Mouse (Mus musculus) forebrain, embryonic 16.5 days (tissue): ENCODE results near the gene Dnah11. TPM values are rescaled to one million over a fixed set of nuclear protein-coding genes. Genes with fewer than 3 reads are reported as not detected.
A peak's percentile ranks its signal among the peaks of the same experiment; 100 is the strongest.

Experiments
- ATAC-seq: fragments of 200-750 bp; cut with Nextera tagmentation; 2 replicates; pipeline ENCODE4 v1.8.0; 2017; ENCODE audit warnings: mild to moderate bottlenecking, moderate library complexity
- H3K27ac ChIP-seq: fragments of 300-500 bp; sonication (generic); 2 replicates; pipeline ENCODE4 v1.5.1; 2014; ENCODE audit warnings: low read length, control low read depth
- H3K27me3 ChIP-seq: fragments of 300-500 bp; sonication (generic); replicated peaks from 2 replicates; pipeline ENCODE4 v1.6.1; 2014; ENCODE audit warnings: low read length; ENCODE audit not compliant: control insufficient read depth, insufficient read depth
- H3K36me3 ChIP-seq: fragments of 300-500 bp; sonication (generic); 2 replicates; pipeline ENCODE4 v1.6.1; 2014; ENCODE audit not compliant: control insufficient read depth, insufficient read depth
- H3K4me1 ChIP-seq: fragments of 300-500 bp; sonication (generic); replicated peaks from 2 replicates; pipeline ENCODE4 v1.6.1; 2014; ENCODE audit warnings: low read length; ENCODE audit not compliant: control insufficient read depth, insufficient read depth
- H3K4me2 ChIP-seq: fragments of 300-500 bp; sonication (generic); 2 replicates; pipeline ENCODE4 v1.6.1; 2014; ENCODE audit warnings: mild to moderate bottlenecking, low read length, control low read depth
- H3K4me3 ChIP-seq: fragments of 300-500 bp; sonication (generic); replicated peaks from 2 replicates; pipeline ENCODE4 v1.5.1; 2014; ENCODE audit warnings: mild to moderate bottlenecking, low read length, control low read depth
- H3K9ac ChIP-seq: fragments of 300-500 bp; sonication (generic); replicated peaks from 2 replicates; pipeline ENCODE4 v1.6.1; 2014; ENCODE audit warnings: low read depth, low read length, control low read depth
- H3K9me3 ChIP-seq: fragments of 300-500 bp; sonication (generic); 2 replicates; pipeline ENCODE4 v1.6.1; 2016; ENCODE audit warnings: low read length; ENCODE audit not compliant: control insufficient read depth
- WGBS: fragments of 180-500 bp; shearing (Covaris S2); extraction: QIAGEN DNeasy Blood & Tissue Kit; methylation state at CpG from one replicate; pipeline ENCODE4 v1.1.7; 2014; 5-methylcytosine and 5-hydroxymethylcytosine counted together
- polyA plus RNA-seq: library from polyadenylated mRNA; unstranded; fragments of >200 nt; fragmentation: Nextera tagmentation; extraction: Ambion mirVana; gene quantifications from 2 replicates; pipeline ENCODE4 v1.2.1, GENCODE M21; 2015

The Dnah11 gene
- polyA plus RNA-seq, 1 experiment from 2014 or later = 0.13 TPM

- H3K9ac ChIP-seq = no peak overlapping the region
- ATAC-seq = no peak
- 72% methylated on average over 1 of the region's 1 CpGs for WGBS
Measured at GRCm38 (mm10) chr12:118184731-118185130, 14.1 kb downstream of the Dnah11 start.

GRCm38 (mm10) chr12:118177756-118178155 is 21.1 kb downstream of the Dnah11 start:
- no peaks in the 10 kb centered on the region for H3K4me1 ChIP-seq
- no peak overlapping the region for H3K27ac ChIP-seq
- no peak overlapping the region for H3K9ac ChIP-seq
- H3K27me3 ChIP-seq = no peaks in the 10 kb centered on the region
- H3K4me2 ChIP-seq = no peak overlapping the region
- 92% methylated on average over 5 of the region's 5 CpGs for WGBS
- ATAC-seq = no peak
- H3K36me3 ChIP-seq = no peaks in the 10 kb centered on the region
- no peak overlapping the region for H3K4me3 ChIP-seq
- H3K9me3 ChIP-seq = no peaks in the 10 kb centered on the region

More at GRCm38 (mm10) chr12:118184731-118185130, 14.1 kb downstream of the Dnah11 start:
- H3K9me3 ChIP-seq = no peaks in the 10 kb centered on the region
- H3K4me2 ChIP-seq = no peak overlapping the region
- H3K27me3 ChIP-seq = no peaks in the 10 kb centered on the region
- H3K27ac ChIP-seq = no peak overlapping the region
- H3K36me3 ChIP-seq = no peaks in the 10 kb centered on the region
- no peak overlapping the region for H3K4me3 ChIP-seq
- no peaks in the 10 kb centered on the region for H3K4me1 ChIP-seq

- no peak for ATAC-seq
- Histone ChIP-seq H3K4me2 (no peak overlapping the region), H3K27me3 (no peaks in the 10 kb centered on the region), H3K4me1 (no peaks in the 10 kb centered on the region), H3K4me3 (no peak overlapping the region), H3K9ac (no peak overlapping the region), H3K9me3 (no peaks in the 10 kb centered on the region; the same call in 1 of the 2 replicates), H3K36me3 (no peaks in the 10 kb centered on the region), H3K27ac (no peak overlapping the region)
- 52% methylated on average over 4 of the region's 4 CpGs for WGBS
Measured at GRCm38 (mm10) chr12:118164785-118165184, 34.1 kb downstream of the Dnah11 start.

- Histone ChIP-seq H3K4me3 (no peak overlapping the region), H3K27me3 (no peaks in the 10 kb centered on the region), H3K4me2 (no peak overlapping the region), H3K9ac (no peak overlapping the region), H3K36me3 (no peaks in the 10 kb centered on the region), H3K4me1 (no peaks in the 10 kb centered on the region), H3K27ac (no peak overlapping the region), H3K9me3 (no peaks in the 10 kb centered on the region)
- WGBS = 66% methylated on average over 5 of the region's 5 CpGs
- no peak for ATAC-seq
Measured at GRCm38 (mm10) chr12:118156986-118157385, 41.9 kb downstream of the Dnah11 start.

- 89% methylated on average over 2 of the region's 2 CpGs for WGBS
- H3K4me1 ChIP-seq = no peaks in the 10 kb centered on the region
- H3K4me2 ChIP-seq = no peak overlapping the region
- H3K9me3 ChIP-seq = no peaks in the 10 kb centered on the region
- no peak overlapping the region for H3K27ac ChIP-seq
- no peak for ATAC-seq
- no peaks in the 10 kb centered on the region for H3K27me3 ChIP-seq
- H3K4me3 ChIP-seq = no peak overlapping the region
- no peak overlapping the region for H3K9ac ChIP-seq
- no peaks in the 10 kb centered on the region for H3K36me3 ChIP-seq
Measured at GRCm38 (mm10) chr12:118147521-118148033, 51.3 kb downstream of the Dnah11 start.

GRCm38 (mm10) chr12:118128116-118128515 is 70.7 kb downstream of the Dnah11 start:
- WGBS = 95% methylated on average over 4 of the region's 4 CpGs
- H3K9me3 ChIP-seq = no peaks in the 10 kb centered on the region
- no peaks in the 10 kb centered on the region for H3K36me3 ChIP-seq

GRCm38 (mm10) chr12:118119668-118120067 is 79.2 kb downstream of the Dnah11 start:
- Histone ChIP-seq H3K27ac (no peak overlapping the region), H3K9me3 (no peaks in the 10 kb centered on the region), H3K9ac (no peak overlapping the region), H3K4me2 (no peak overlapping the region), H3K36me3 (no peaks in the 10 kb centered on the region), H3K4me3 (no peak overlapping the region), H3K27me3 (no peaks in the 10 kb centered on the region), H3K4me1 (no peaks in the 10 kb centered on the region)
- ATAC-seq = no peak
- 98% methylated on average over 3 of the region's 3 CpGs for WGBS

More at GRCm38 (mm10) chr12:118128116-118128515, 70.7 kb downstream of the Dnah11 start:
- Histone ChIP-seq H3K4me1 (no peaks in the 10 kb centered on the region), H3K27me3 (no peaks in the 10 kb centered on the region), H3K27ac (no peak overlapping the region), H3K4me3 (no peak overlapping the region), H3K9ac (no peak overlapping the region), H3K4me2 (no peak overlapping the region)
- no peak for ATAC-seq

- ATAC-seq = 0 out of 2 replicates have a peak, but pooled peaks have one; percentile 26
- Histone ChIP-seq H3K27ac (no peak overlapping the region), H3K4me1 (no peaks in the 10 kb centered on the region), H3K36me3 (no peaks in the 10 kb centered on the region), H3K9me3 (no peaks in the 10 kb centered on the region), H3K4me3 (no peak overlapping the region), H3K4me2 (no peak overlapping the region), H3K27me3 (no peaks in the 10 kb centered on the region), H3K9ac (no peak overlapping the region)
- 71% methylated on average over 8 of the region's 8 CpGs for WGBS
Measured at GRCm38 (mm10) chr12:118112599-118112998, 86.2 kb downstream of the Dnah11 start.

- no peak for ATAC-seq
- 93% methylated on average over 3 of the region's 3 CpGs for WGBS
Measured at GRCm38 (mm10) chr12:118111896-118112295, 86.9 kb downstream of the Dnah11 start.

GRCm38 (mm10) chr12:118107719-118108118 is 91.1 kb downstream of the Dnah11 start:
- Histone ChIP-seq H3K27ac (no peak overlapping the region), H3K36me3 (no peaks in the 10 kb centered on the region), H3K9ac (no peak overlapping the region), H3K9me3 (no peaks in the 10 kb centered on the region), H3K27me3 (no peaks in the 10 kb centered on the region), H3K4me3 (no peak overlapping the region), H3K4me2 (no peak overlapping the region), H3K4me1 (peaks cover 8% of the 10 kb centered on the region)
- WGBS = 21% methylated on average over 1 of the region's 1 CpGs
- no peak for ATAC-seq

More at GRCm38 (mm10) chr12:118111896-118112295, 86.9 kb downstream of the Dnah11 start:
- H3K9me3 ChIP-seq = no peaks in the 10 kb centered on the region
- H3K4me1 ChIP-seq = no peaks in the 10 kb centered on the region
- no peak overlapping the region for H3K4me3 ChIP-seq
- H3K4me2 ChIP-seq = no peak overlapping the region
- H3K9ac ChIP-seq = no peak overlapping the region
- no peaks in the 10 kb centered on the region for H3K27me3 ChIP-seq
- H3K27ac ChIP-seq = no peak overlapping the region
- no peaks in the 10 kb centered on the region for H3K36me3 ChIP-seq
